Mouse (Mus musculus): ENCODE measurements around the gene Hist1h4h.

GRCm38 (mm10) chr13:23530181-23530900 lies 509 bp upstream of the Hist1h4h start:
- TF ChIP-seq CTCF (IDR thresholded peaks at IDR 0.05; ENCODE audit: borderline replicate concordance, insufficient read depth, low read length) = no peak
- TF ChIP-seq POLR2A (IDR thresholded peaks at IDR 0.05; ENCODE audit: low read depth, low read length) = 0 out of 2 replicates have a peak, but pooled peaks have one; percentile 38
